25 mouse cellular contexts compared by ENCODE assay signal in the genomic region with DNA sequence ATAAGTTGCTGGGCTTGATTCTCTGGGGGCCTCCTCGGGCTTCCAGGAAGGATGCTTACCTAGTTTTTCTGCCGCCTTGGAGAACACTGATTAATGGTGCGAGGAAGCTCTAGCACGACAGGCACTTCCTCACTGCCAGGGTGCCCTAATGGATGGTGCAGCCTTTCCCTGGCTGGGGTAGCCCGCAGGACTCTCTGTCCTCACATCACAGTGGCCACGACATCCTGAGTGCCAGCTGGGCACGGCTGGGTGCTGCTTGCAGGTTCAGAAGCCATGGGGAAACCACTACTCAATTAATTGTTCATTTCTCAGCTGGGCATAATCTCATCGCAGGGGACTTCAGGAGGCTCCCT.
DNase-seq lines count a peak whose midpoint lies in the region; ATAC-seq lines count a peak whose summit lies in the region.
"Had no signal": no experiment of that assay in that cellular context is flagged by ENCODE, and none has a peak within 500 bp of the region (broad histone marks: within the 10 kb centered on the region; RNA-seq: fewer than 3 reads in every experiment).

No protein-coding gene starts in this region.

- peak; percentile 51; the same call in 1 of the 2 replicates for ATAC-seq in neural tube, embryonic 13.5 days (ENCODE audit: low read depth)
- ATAC-seq in hindbrain, embryonic 16.5 days: peak; percentile 49
- ATAC-seq in midbrain, embryonic 16.5 days: no peak
- ATAC-seq: activated CD4-positive, CD25-positive, alpha-beta regulatory T cell, adult 4 months; CD4-positive, CD25-positive, alpha-beta regulatory T cell, adult 4 months; intestine, postnatal 0 days; liver, embryonic 12.5 days; liver, postnatal 0 days had no signal

- peak overlapping the region; percentile 23; the same call in 1 of the 2 replicates for H3K27ac ChIP-seq in neural tube, embryonic 13.5 days (replicated peaks)
- H3K27ac ChIP-seq in hindbrain, embryonic 16.5 days (ENCODE audit: low read depth, low read length): peak overlapping the region; percentile 49
- H3K27ac ChIP-seq in midbrain, embryonic 16.5 days (ENCODE audit: low read length): no peak overlapping the region
- H3K27ac ChIP-seq: heart, embryonic 15.5 days; left cerebral cortex, adult 2 months; liver, embryonic 12.5 days; macrophage; neural tube, embryonic 12.5 days had no signal

- no peaks in the 10 kb centered on the region for H3K27me3 ChIP-seq in neural tube, embryonic 13.5 days
- no peaks in the 10 kb centered on the region for H3K27me3 ChIP-seq in hindbrain, embryonic 16.5 days (replicated peaks; ENCODE audit: control insufficient read depth, insufficient read depth, low read length)
- H3K27me3 ChIP-seq in midbrain, embryonic 16.5 days (ENCODE audit: control insufficient read depth, insufficient read depth, low read depth, low read length): no peaks in the 10 kb centered on the region
- H3K27me3 ChIP-seq: liver, embryonic 12.5 days; neural tube, embryonic 12.5 days had no signal

- 0 out of 2 replicates have a peak overlapping the region, but pooled peaks have one; percentile 31 for H3K9ac ChIP-seq in neural tube, embryonic 13.5 days
- H3K9ac ChIP-seq in hindbrain, embryonic 16.5 days (ENCODE audit: low read depth, low read length): 0 out of 2 replicates have a peak overlapping the region, but pooled peaks have one; percentile 23
- H3K9ac ChIP-seq in midbrain, embryonic 16.5 days (ENCODE audit: low read depth, low read length): 0 out of 2 replicates have a peak overlapping the region, but pooled peaks have one; percentile 28
- H3K9ac ChIP-seq: heart, embryonic 15.5 days; liver, embryonic 12.5 days; liver, postnatal 0 days; neural tube, embryonic 12.5 days had no signal

- H3K4me3 ChIP-seq in neural tube, embryonic 13.5 days: no peak overlapping the region
- no peak overlapping the region for H3K4me3 ChIP-seq in hindbrain, embryonic 16.5 days (ENCODE audit: low read length)
- H3K4me3 ChIP-seq in midbrain, embryonic 16.5 days (ENCODE audit: low read depth, low read length): no peak overlapping the region
- H3K4me3 ChIP-seq: erythroblast, embryonic 14.5 days; heart, embryonic 15.5 days; left cerebral cortex, adult 2 months; liver, embryonic 12.5 days; neural tube, embryonic 12.5 days had no signal

- no peak for DNase-seq in neural tube, embryonic 10.5 days (ENCODE audit: extremely low spot score, low spot score)
- DNase-seq in kidney, postnatal 14 days: no peak
- DNase-seq in Muller cell, postnatal 12 days (ENCODE audit: inconsistent ontology term): no peak
- DNase-seq in lung, postnatal 14 days: no peak
- DNase-seq: adrenal gland, adult 2 months; adrenal gland, postnatal 36 days; cerebellum, adult 18-20 months; gastrocnemius, postnatal 10 days; kidney, adult 9 months; kidney, postnatal 10 days; liver, postnatal 0 days; thymus, adult 2 months; thymus, postnatal 4 days had no signal

- 0 out of 2 replicates have a peak, but pooled peaks cover 3% of the 10 kb centered on the region for H3K9me3 ChIP-seq in neural tube, embryonic 13.5 days
- no peaks in the 10 kb centered on the region for H3K9me3 ChIP-seq in hindbrain, embryonic 16.5 days (ENCODE audit: control insufficient read depth, low read length)
- H3K9me3 ChIP-seq in midbrain, embryonic 16.5 days (replicated peaks; ENCODE audit: control insufficient read depth, low read length, poor library complexity, severe bottlenecking): no peaks in the 10 kb centered on the region
- H3K9me3 ChIP-seq: heart, embryonic 15.5 days; liver, embryonic 12.5 days; neural tube, embryonic 12.5 days had no signal

- no peak overlapping the region for H3K4me2 ChIP-seq in neural tube, embryonic 13.5 days
- peak overlapping the region; percentile 15; the same call in 1 of the 2 replicates for H3K4me2 ChIP-seq in hindbrain, embryonic 16.5 days (ENCODE audit: low read length)
- no peak overlapping the region for H3K4me2 ChIP-seq in midbrain, embryonic 16.5 days (ENCODE audit: low read length)
- H3K4me2 ChIP-seq: heart, embryonic 15.5 days; liver, embryonic 12.5 days; neural tube, embryonic 12.5 days had no signal

- H3K4me1 ChIP-seq in neural tube, embryonic 13.5 days (replicated peaks): peaks cover 51% of the 10 kb centered on the region
- H3K4me1 ChIP-seq in hindbrain, embryonic 16.5 days (ENCODE audit: control insufficient read depth, insufficient read depth, low read depth, low read length): peaks cover 39% of the 10 kb centered on the region
- H3K4me1 ChIP-seq in midbrain, embryonic 16.5 days (ENCODE audit: control insufficient read depth, insufficient read depth, low read length): peaks cover 25% of the 10 kb centered on the region
- H3K4me1 ChIP-seq: heart, embryonic 15.5 days; liver, embryonic 12.5 days had no signal

- H3K36me3 ChIP-seq in neural tube, embryonic 13.5 days: no peaks in the 10 kb centered on the region
- no peaks in the 10 kb centered on the region for H3K36me3 ChIP-seq in hindbrain, embryonic 16.5 days (ENCODE audit: control insufficient read depth, insufficient read depth, low read length)
- H3K36me3 ChIP-seq in midbrain, embryonic 16.5 days (ENCODE audit: control insufficient read depth, insufficient read depth, low read length): no peaks in the 10 kb centered on the region
- H3K36me3 ChIP-seq: heart, embryonic 15.5 days; liver, embryonic 12.5 days; neural tube, embryonic 12.5 days had no signal

- 39% methylated on average over 8 of the region's 8 CpGs for WGBS in neural tube, embryonic 13.5 days
- 29% methylated on average over 8 of the region's 8 CpGs for WGBS in hindbrain, embryonic 16.5 days
- WGBS in midbrain, embryonic 16.5 days: 35% methylated on average over 8 of the region's 8 CpGs
